Mouse (Mus musculus): ENCODE results near the gene Tmem200c. TPM values are rescaled to one million over a fixed set of nuclear protein-coding genes. Genes with fewer than 3 reads are reported as not detected.

The Tmem200c gene
- total RNA-seq, 1 experiment: 0.36 TPM

DNA sequence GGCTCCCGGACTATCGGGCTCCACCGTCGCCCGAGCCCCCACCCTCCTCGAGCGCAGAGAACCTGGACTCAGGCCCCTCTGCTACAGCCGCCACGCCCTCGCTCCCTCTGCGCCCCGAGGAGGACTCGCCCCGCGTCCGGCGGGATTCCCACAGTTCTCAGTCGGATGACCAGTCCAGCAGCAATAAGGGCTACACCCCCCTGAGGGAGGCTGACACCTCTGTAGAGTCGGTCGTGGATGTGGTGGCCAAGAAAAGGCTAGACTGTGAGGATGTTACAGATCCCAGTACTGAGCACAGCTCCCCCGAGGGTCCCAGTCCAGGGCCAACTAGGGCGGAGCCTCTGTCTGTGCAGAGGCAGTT is 15.4 kb downstream of the Tmem200c start:
- DNase-seq (ENCODE audit: low read depth, low spot score): no peak
- Histone ChIP-seq H3K4me3 (ENCODE audit: insufficient read depth in 1 of 2, low read depth in 1 of 2, low read length in 2 of 2, poor library complexity in 1 of 2, severe bottlenecking in 1 of 2) (peak overlapping the region; percentile 42 to 55; a peak in 3 of 4 replicates), H3K27ac (ENCODE audit: insufficient read depth, low read depth, low read length, poor library complexity, severe bottlenecking) (no peak overlapping the region), H3K4me1 (ENCODE audit: control insufficient read depth in 2 of 2, insufficient read depth in 2 of 2, low read length in 2 of 2, poor library complexity in 1 of 2) (no peaks in the 10 kb centered on the region), H3K9ac (ENCODE audit: insufficient read depth, low read depth, low read length, poor library complexity, severe bottlenecking) (no peak overlapping the region), H3K36me3 (ENCODE audit: control insufficient read depth, insufficient read depth, low read length, poor library complexity, severe bottlenecking) (no peaks in the 10 kb centered on the region), H3K9me3 (ENCODE audit: control insufficient read depth, insufficient read depth, low read depth, low read length) (no peaks in the 10 kb centered on the region)
- no peak for TF ChIP-seq CHD2 (IDR thresholded peaks at IDR 0.05; ENCODE audit: low read depth, low read length)
- no peak for TF ChIP-seq HCFC1 (IDR thresholded peaks at IDR 0.05; ENCODE audit: borderline replicate concordance, insufficient read depth, low read length)
- no peak for TF ChIP-seq ZC3H11A (IDR thresholded peaks at IDR 0.05; ENCODE audit: borderline replicate concordance, low read depth, low read length)
- no peak for TF ChIP-seq ZNF384 (IDR thresholded peaks at IDR 0.05; ENCODE audit: low read depth, low read length)
- TF ChIP-seq MAFK (IDR thresholded peaks at IDR 0.05; ENCODE audit: insufficient read depth, low read depth, low read length): no peak
- in situ Hi-C loops (cut with MboI; ENCODE audit: low sequenced_read_pairs in 2 of 2, unreplicated experiment in 2 of 2): loop anchor here in 1 of 2 experiments (25.0 kb wide), 1 partner anchor 930 kb away; no protein-coding TSS in a partner anchor

DNA sequence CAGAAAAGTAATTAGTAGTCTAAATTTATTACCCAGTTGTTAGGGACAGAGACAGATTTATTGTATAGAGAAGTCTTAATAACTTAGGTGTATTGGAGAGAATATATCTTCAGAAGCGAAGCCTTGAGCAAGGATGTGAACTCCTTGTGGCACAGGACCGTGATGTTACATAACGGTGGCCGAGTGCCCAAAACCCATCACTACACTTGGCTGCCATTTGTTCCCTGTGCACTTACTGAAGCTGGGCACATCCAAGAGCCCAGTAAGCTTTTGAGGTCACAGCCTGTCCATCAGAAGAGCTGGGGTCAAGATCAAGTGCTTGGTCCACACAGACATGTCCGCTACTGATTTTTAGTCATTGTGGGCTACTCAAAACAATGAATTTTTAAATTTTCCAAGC is 19.5 kb downstream of the Tmem200c start:
- no peaks in the 10 kb centered on the region for H3K36me3 ChIP-seq (ENCODE audit: control insufficient read depth, insufficient read depth, low read length, poor library complexity, severe bottlenecking)
- H3K4me1 ChIP-seq (ENCODE audit: control insufficient read depth in 2 of 2, insufficient read depth in 2 of 2, low read length in 2 of 2, poor library complexity in 1 of 2): no peaks in the 10 kb centered on the region
- TF ChIP-seq ZC3H11A (IDR thresholded peaks at IDR 0.05; ENCODE audit: borderline replicate concordance, low read depth, low read length) (no peak), MAFK (IDR thresholded peaks at IDR 0.05; ENCODE audit: insufficient read depth, low read depth, low read length) (no peak), HCFC1 (IDR thresholded peaks at IDR 0.05; ENCODE audit: borderline replicate concordance, insufficient read depth, low read length) (no peak), ZNF384 (IDR thresholded peaks at IDR 0.05; ENCODE audit: low read depth, low read length) (no peak), CHD2 (IDR thresholded peaks at IDR 0.05; ENCODE audit: low read depth, low read length) (no peak)
- H3K9me3 ChIP-seq (ENCODE audit: control insufficient read depth, insufficient read depth, low read depth, low read length): no peaks in the 10 kb centered on the region
- no peak overlapping the region; the same call in 1 of the 2 replicates for H3K9ac ChIP-seq (ENCODE audit: insufficient read depth, low read depth, low read length, poor library complexity, severe bottlenecking)
- in situ Hi-C loops (cut with MboI; ENCODE audit: low sequenced_read_pairs in 2 of 2, unreplicated experiment in 2 of 2): loop anchor here in 1 of 2 experiments (25.0 kb wide), 1 partner anchor 934 kb away; no protein-coding TSS in a partner anchor
- no peak overlapping the region for H3K27ac ChIP-seq (ENCODE audit: insufficient read depth, low read depth, low read length, poor library complexity, severe bottlenecking)
- no peak overlapping the region for H3K4me3 ChIP-seq (ENCODE audit: insufficient read depth in 1 of 2, low read depth in 1 of 2, low read length in 2 of 2, poor library complexity in 1 of 2, severe bottlenecking in 1 of 2)
- DNase-seq (ENCODE audit: low read depth, low spot score): no peak

DNA sequence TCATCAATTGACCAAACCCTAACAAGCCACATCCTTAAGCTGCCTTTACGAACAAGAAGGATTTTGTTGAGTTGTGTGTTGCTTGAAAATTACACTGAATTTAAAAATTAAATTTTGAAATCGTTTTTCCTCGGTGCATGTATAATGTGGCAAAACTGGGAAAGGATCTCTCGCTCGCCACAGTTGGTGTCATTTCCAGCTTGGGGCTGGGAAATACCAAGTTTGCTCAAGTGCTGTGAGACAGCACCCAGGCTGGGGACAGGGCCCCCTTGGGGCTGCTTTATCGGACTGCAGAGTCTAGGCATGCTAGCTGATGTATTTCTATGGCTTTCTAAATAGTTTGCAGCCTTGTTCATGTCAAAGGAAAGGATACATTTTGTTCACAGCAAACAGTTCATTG is 22.3 kb downstream of the Tmem200c start:
- no peak for TF ChIP-seq MAFK (IDR thresholded peaks at IDR 0.05; ENCODE audit: insufficient read depth, low read depth, low read length)
- no peak for TF ChIP-seq ZC3H11A (IDR thresholded peaks at IDR 0.05; ENCODE audit: borderline replicate concordance, low read depth, low read length)
- TF ChIP-seq ZNF384 (IDR thresholded peaks at IDR 0.05; ENCODE audit: low read depth, low read length): no peak
- no peak for TF ChIP-seq HCFC1 (IDR thresholded peaks at IDR 0.05; ENCODE audit: borderline replicate concordance, insufficient read depth, low read length)

DNA sequence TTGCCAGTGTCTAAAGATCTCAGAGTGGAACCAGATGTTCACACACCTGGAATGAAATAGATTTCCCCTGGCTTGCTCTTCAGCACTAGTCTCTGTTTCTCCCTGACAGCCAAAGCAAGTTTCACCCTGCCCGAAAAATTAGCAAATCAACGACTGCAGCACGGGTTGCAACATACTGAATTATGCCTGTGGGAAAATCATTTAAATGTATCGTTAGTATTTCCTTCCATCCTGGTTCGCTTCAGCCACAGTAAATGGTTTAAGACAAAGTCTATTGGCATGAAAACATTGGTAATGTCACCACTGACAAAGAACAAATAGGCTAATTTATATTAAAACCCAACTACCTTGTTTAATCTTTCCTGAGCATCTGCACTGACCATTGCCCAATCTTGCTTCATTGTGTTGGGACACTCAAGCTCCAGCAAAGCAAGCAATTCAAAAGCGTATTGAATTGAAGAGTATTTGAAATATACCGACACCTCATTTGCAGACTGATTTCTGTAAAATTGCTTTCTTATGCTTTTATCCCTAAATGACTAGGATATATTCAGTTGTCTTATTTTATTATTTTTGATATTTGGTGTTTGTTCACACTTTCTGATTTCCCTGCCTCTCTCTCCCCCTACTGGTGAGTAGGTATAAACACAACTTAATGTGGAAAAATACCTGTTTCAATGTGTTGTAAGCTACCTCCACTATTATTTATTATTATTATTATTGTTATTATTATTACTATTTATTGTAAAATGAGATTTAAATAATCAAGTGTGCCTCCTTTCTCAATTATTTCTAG is 25.9 kb downstream of the Tmem200c start:
- H3K9ac ChIP-seq (ENCODE audit: insufficient read depth, low read depth, low read length, poor library complexity, severe bottlenecking): no peak overlapping the region
- no peak overlapping the region for H3K4me3 ChIP-seq (ENCODE audit: insufficient read depth in 1 of 2, low read depth in 1 of 2, low read length in 2 of 2, poor library complexity in 1 of 2, severe bottlenecking in 1 of 2)
- H3K27ac ChIP-seq (ENCODE audit: insufficient read depth, low read depth, low read length, poor library complexity, severe bottlenecking): no peak overlapping the region
- TF ChIP-seq HCFC1 (IDR thresholded peaks at IDR 0.05; ENCODE audit: borderline replicate concordance, insufficient read depth, low read length): no peak
- TF ChIP-seq ZC3H11A (IDR thresholded peaks at IDR 0.05; ENCODE audit: borderline replicate concordance, low read depth, low read length): no peak
- no peak for TF ChIP-seq MAFK (IDR thresholded peaks at IDR 0.05; ENCODE audit: insufficient read depth, low read depth, low read length)
- TF ChIP-seq ZNF384 (IDR thresholded peaks at IDR 0.05; ENCODE audit: low read depth, low read length): no peak
- TF ChIP-seq CHD2 (IDR thresholded peaks at IDR 0.05; ENCODE audit: low read depth, low read length): no peak
- no peaks in the 10 kb centered on the region for H3K9me3 ChIP-seq (ENCODE audit: control insufficient read depth, insufficient read depth, low read depth, low read length)
- DNase-seq (ENCODE audit: low read depth, low spot score): no peak
- no peaks in the 10 kb centered on the region for H3K36me3 ChIP-seq (ENCODE audit: control insufficient read depth, insufficient read depth, low read length, poor library complexity, severe bottlenecking)
- in situ Hi-C loops (cut with MboI; ENCODE audit: low sequenced_read_pairs in 2 of 2, unreplicated experiment in 2 of 2): loop anchor here in 1 of 2 experiments (25.0 kb wide), 1 partner anchor 665 kb away; no protein-coding TSS in a partner anchor
- H3K4me1 ChIP-seq (ENCODE audit: control insufficient read depth in 2 of 2, insufficient read depth in 2 of 2, low read length in 2 of 2, poor library complexity in 1 of 2): no peaks in the 10 kb centered on the region

More for the DNA sequence above, 22.3 kb downstream of the Tmem200c start:
- Histone ChIP-seq H3K4me1 (ENCODE audit: control insufficient read depth in 2 of 2, insufficient read depth in 2 of 2, low read length in 2 of 2, poor library complexity in 1 of 2) (no peaks in the 10 kb centered on the region), H3K9ac (ENCODE audit: insufficient read depth, low read depth, low read length, poor library complexity, severe bottlenecking) (no peak overlapping the region), H3K27ac (ENCODE audit: insufficient read depth, low read depth, low read length, poor library complexity, severe bottlenecking) (no peak overlapping the region), H3K36me3 (ENCODE audit: control insufficient read depth, insufficient read depth, low read length, poor library complexity, severe bottlenecking) (no peaks in the 10 kb centered on the region), H3K9me3 (ENCODE audit: control insufficient read depth, insufficient read depth, low read depth, low read length) (no peaks in the 10 kb centered on the region), H3K4me3 (ENCODE audit: insufficient read depth in 1 of 2, low read depth in 1 of 2, low read length in 2 of 2, poor library complexity in 1 of 2, severe bottlenecking in 1 of 2) (no peak overlapping the region)
- DNase-seq (ENCODE audit: low read depth, low spot score): no peak
- in situ Hi-C loops (cut with MboI; ENCODE audit: low sequenced_read_pairs in 2 of 2, unreplicated experiment in 2 of 2): loop anchor here in 1 of 2 experiments (25.0 kb wide), 1 partner anchor 936 kb away; no protein-coding TSS in a partner anchor

Measured in ES-E14 (cell line).